Mouse (Mus musculus): ENCODE data around the gene Olfr473.
"Not testable (repeated sequence)": the region's sequence is repeated elsewhere in the genome, so short reads cannot be mapped to it uniquely, and the experiment has no call there.

Olfr473 gene

GRCm38 (mm10) chr7:107930146-107930545, at the start of gene Olfr473:
Gene Olfr473, plus strand, starts transcription at chr7:107930446.
- in situ Hi-C loops (cut with MboI; ENCODE audit: low pct_unique_long_range_greater_than_20kb in 1 of 2, low sequenced_read_pairs in 2 of 2, unreplicated experiment in 1 of 2), result no loop called here

- in situ Hi-C loops (cut with MboI; ENCODE audit: low pct_unique_long_range_greater_than_20kb in 1 of 2, low sequenced_read_pairs in 2 of 2, unreplicated experiment in 1 of 2), result no loop called here
These were observed 32.6 kb upstream of the Olfr473 start, which contains the start of gene Olfr472 for GRCm38 (mm10) chr7:107897602-107898001. Gene Olfr472, plus strand, starts transcription at chr7:107897902.

- in situ Hi-C loops (cut with MboI; ENCODE audit: low pct_unique_long_range_greater_than_20kb in 1 of 2, low sequenced_read_pairs in 2 of 2, unreplicated experiment in 1 of 2), result not testable (repeated sequence)
These were observed 22.3 kb downstream of the Olfr473 start for GRCm38 (mm10) chr7:107952539-107952938.

- in situ Hi-C loops (cut with MboI; ENCODE audit: low pct_unique_long_range_greater_than_20kb in 1 of 2, low sequenced_read_pairs in 2 of 2, unreplicated experiment in 1 of 2), result no loop called here
These were observed 24.1 kb downstream of the Olfr473 start, which contains the start of gene Olfr474 for GRCm38 (mm10) chr7:107954343-107954742. Gene Olfr474, plus strand, starts transcription at chr7:107954643.

- in situ Hi-C loops (cut with MboI; ENCODE audit: low pct_unique_long_range_greater_than_20kb in 1 of 2, low sequenced_read_pairs in 2 of 2, unreplicated experiment in 1 of 2), result no loop called here
These were observed 34.3 kb downstream of the Olfr473 start, which contains the start of gene Olfr476 for GRCm38 (mm10) chr7:107964503-107964902. Gene Olfr476, plus strand, starts transcription at chr7:107964803.

Data from mouse embryonic stem cell (cell line).